Mouse (Mus musculus) mature B cell (primary cell): Measurements from ENCODE around the gene Abi2.

ENCODE experiments used
- in situ Hi-C: fragments of 300-500 bp; cut with MboI; formaldehyde crosslinking; loops from 2 replicates; pipeline ENCODE4 v1.14.3; 2019

Abi2 gene

GRCm38 (mm10) chr1:60489660-60490059 lies 80.2 kb downstream of the Abi2 start:
- in situ Hi-C loops = no loop called here

GRCm38 (mm10) chr1:60490510-60490909 lies 81.1 kb downstream of the Abi2 start:
- in situ Hi-C loops = no loop called here

- in situ Hi-C loops = no loop called here
Measured at GRCm38 (mm10) chr1:60492404-60492803, 83.0 kb downstream of the Abi2 start.

- in situ Hi-C loops = no loop called here
Measured at GRCm38 (mm10) chr1:60493421-60493820, 84.0 kb downstream of the Abi2 start.

- in situ Hi-C loops = no loop called here
Measured at GRCm38 (mm10) chr1:60503456-60503855, 94.0 kb downstream of the Abi2 start.

GRCm38 (mm10) chr1:60510584-60510983 lies 101.2 kb downstream of the Abi2 start:
- in situ Hi-C loops = no loop called here

GRCm38 (mm10) chr1:60530107-60530506 lies 120.7 kb downstream of the Abi2 start:
- in situ Hi-C loops = no loop called here

- in situ Hi-C loops = no loop called here
Measured at GRCm38 (mm10) chr1:60530636-60531035, 121.2 kb downstream of the Abi2 start.
